Mouse (Mus musculus): ENCODE results near the gene Gapt.

The Gapt gene

DNA sequence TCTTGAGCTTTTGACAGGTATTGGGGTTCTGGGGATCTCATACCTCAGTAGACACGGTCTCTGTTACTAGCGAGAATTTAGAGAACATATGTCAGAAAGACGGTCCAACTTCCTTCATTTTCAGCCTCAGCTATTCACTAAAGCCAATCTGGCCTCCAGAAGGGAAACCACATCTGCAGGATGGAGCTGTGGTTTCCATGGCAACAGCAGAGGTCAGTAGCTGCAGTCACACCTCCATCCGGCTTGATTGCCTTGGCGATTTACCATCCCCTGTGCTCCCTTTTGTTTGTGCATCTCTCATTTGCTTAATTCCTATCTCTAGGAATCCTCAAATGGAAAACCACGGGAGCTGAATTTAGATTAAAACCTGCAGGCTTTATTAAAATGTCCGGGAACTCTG, 10.3 kb downstream of the Gapt start:
- peak; percentile 43 for DNase-seq (ENCODE audit: low read depth)

DNA sequence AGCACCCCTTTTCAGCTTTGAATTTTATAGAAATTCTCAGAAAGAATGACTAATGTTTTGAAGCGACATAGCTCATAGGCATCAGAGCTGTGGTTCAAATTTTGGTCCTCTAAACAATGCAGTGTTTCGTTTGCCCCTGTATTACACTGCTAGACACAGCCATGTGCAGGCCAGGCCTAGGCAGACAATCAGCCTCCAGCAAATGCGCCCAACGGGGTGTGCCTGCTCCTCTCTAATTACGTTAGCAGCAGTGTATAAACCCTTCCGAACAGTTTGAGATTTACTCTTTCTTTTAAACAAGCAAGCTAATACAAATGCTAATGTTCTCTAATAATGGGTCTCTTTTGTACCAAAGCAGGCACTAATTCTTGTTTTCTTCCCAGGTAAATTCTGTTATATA, 14.4 kb downstream of the Gapt start:
- no peak for DNase-seq (ENCODE audit: low read depth)

- DNase-seq (ENCODE audit: low read depth) = no peak
Observed at GRCm38 (mm10) chr13:110332958-110333597, 23.9 kb downstream of the Gapt start.

DNA sequence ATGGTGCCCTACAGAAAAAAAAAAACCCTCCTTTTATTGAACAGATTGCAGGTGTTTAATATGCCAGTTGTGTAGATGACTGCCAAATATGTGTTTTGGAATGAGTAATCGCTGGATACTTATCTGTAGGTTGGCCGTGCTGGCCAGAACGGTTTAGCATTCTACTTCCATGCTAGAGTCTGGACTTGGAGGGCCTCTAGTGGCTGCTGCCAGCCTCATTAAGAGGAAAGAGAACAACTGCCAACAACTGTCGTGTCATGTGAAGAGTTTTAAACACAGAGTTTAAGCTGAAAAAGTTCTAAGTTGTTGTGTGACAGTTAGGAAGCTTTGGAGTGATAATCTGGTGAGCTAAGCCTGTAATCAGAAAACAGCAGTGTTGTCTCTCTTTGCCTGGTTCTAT, 38.3 kb downstream of the Gapt start:
- DNase-seq (ENCODE audit: low read depth) = peak; percentile 2

DNA sequence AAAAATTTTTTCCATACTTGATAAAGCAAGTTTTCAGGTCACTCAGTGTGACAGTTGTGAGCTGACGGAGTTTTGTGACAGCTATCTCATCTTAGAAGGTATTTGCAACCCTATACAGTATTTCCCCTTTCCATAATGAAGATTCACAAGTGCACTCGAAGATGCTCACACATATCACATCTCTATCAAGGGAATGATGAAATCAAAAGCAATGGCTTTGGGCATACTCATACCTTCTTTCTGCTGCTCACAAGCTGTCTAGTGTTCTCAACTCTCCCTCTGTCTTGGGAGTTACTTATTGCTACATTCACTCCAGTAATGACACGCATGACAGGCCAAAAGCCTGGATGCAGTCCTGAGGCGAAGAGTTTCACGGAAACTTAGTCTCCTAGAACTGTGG, 49.8 kb downstream of the Gapt start:
- DNase-seq (ENCODE audit: low read depth) = no peak

Measured in 416B (cell line).